Mouse (Mus musculus) forebrain, embryonic 12.5 days (tissue): Measurements from ENCODE around the gene Ppp4r3a. TPM values are rescaled to one million over a fixed set of nuclear protein-coding genes. Genes with fewer than 3 reads are reported as not detected.

Experiments
- ATAC-seq: fragments of 200-750 bp; cut with Nextera tagmentation; 2 replicates; pipeline ENCODE4 v1.8.0; 2017; ENCODE audit warnings: moderate TSS enrichment; ENCODE audit not compliant: low FRiP score
- H3K27ac ChIP-seq: fragments of 300-500 bp; sonication (generic); 2 replicates; pipeline ENCODE4 v1.5.1; 2016; ENCODE audit warnings: mild to moderate bottlenecking
- H3K27me3 ChIP-seq: fragments of 300-500 bp; sonication (generic); 2 replicates; pipeline ENCODE4 v1.6.1; 2016; ENCODE audit warnings: mild to moderate bottlenecking
- H3K36me3 ChIP-seq: fragments of 300-500 bp; sonication (generic); replicated peaks from 2 replicates; pipeline ENCODE4 v1.6.1; 2016; ENCODE audit warnings: mild to moderate bottlenecking
- H3K4me1 ChIP-seq: fragments of 300-500 bp; sonication (generic); 2 replicates; pipeline ENCODE4 v1.6.1; 2016
- H3K4me2 ChIP-seq: fragments of 300-500 bp; sonication (generic); 2 replicates; pipeline ENCODE4 v1.6.1; 2016; ENCODE audit warnings: mild to moderate bottlenecking, moderate library complexity
- H3K4me3 ChIP-seq: fragments of 300-500 bp; sonication (generic); replicated peaks from 2 replicates; pipeline ENCODE4 v1.5.1; 2016; ENCODE audit warnings: mild to moderate bottlenecking
- H3K9ac ChIP-seq: fragments of 300-500 bp; sonication (generic); 2 replicates; pipeline ENCODE4 v1.6.1; 2016; ENCODE audit warnings: mild to moderate bottlenecking
- H3K9me3 ChIP-seq: fragments of 300-500 bp; sonication (generic); 2 replicates; pipeline ENCODE4 v1.6.1; 2016
- WGBS: fragments of 180-500 bp; shearing (Covaris S2); methylation state at CpG from one replicate; pipeline ENCODE4 v1.1.7; 2016; 5-methylcytosine and 5-hydroxymethylcytosine counted together
- microRNA counts: library from miRNA; unstranded; fragments of <30 nt; microRNA quantifications from one replicate; lab custom pipeline; 2017
- microRNA-seq: library from miRNA; unstranded; fragments of <30 nt; microRNA quantifications from one replicate; pipeline ENCODE4, GENCODE M21; 2017
- polyA plus RNA-seq: library from polyadenylated mRNA; unstranded; fragments of >200 nt; fragmentation: Nextera tagmentation; extraction: Ambion mirVana; gene quantifications from 2 replicates; pipeline ENCODE4 v1.2.1, GENCODE M21; 2016

Gene Ppp4r3a
- polyA plus RNA-seq, 1 experiment from 2014 or later = 78.0 TPM

DNA sequence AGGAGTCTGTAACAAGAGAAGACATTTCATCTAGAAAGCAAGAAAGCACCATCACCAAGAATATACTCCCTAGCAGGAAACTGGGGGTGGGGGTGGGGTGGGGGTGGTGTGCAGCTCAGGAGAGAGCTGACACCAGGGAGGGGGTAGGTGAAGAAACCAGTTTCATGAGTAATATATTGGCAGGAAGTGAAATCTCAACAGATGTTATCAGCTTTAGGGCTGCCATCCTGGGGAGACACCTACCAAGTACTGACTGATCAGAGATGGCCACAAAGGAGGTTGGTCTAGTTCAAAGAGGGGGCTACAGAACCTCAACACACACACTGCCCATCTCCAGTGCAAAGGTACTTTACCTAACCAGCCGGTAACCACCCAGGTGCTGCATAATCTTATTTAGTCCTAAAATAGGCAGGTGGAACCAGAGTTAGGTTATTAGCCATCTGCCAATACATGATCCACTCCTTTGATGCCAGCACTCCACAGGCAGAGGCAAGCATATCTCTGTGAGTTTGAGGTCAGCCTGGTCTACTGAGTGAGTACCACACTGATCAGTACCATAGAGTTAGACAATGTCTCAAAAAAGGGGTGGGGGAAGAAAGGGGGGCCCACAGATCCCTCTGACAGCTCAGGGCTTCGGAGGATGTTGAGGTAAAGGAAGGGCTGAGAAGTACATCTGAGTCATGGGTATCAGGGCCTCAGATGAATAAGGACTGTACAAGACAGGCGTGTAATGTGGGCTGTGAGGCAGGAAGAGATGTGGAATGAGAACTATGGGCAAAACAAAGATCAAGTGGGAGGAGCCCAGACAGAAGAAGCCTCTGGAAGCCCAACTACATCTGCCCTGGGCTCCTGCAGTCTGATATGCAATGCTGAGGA, 89.1 kb downstream of the Ppp4r3a start:
- Histone ChIP-seq H3K4me3 (no peak overlapping the region), H3K4me1 (peaks cover 72% of the 10 kb centered on the region), H3K9me3 (no peaks in the 10 kb centered on the region), H3K36me3 (no peaks in the 10 kb centered on the region; the same call in 1 of the 2 replicates), H3K27ac (no peak overlapping the region), H3K27me3 (no peaks in the 10 kb centered on the region), H3K4me2 (no peak overlapping the region), H3K9ac (no peak overlapping the region)
- 87% methylated on average over 3 of the region's 3 CpGs for WGBS
- ATAC-seq = no peak

DNA sequence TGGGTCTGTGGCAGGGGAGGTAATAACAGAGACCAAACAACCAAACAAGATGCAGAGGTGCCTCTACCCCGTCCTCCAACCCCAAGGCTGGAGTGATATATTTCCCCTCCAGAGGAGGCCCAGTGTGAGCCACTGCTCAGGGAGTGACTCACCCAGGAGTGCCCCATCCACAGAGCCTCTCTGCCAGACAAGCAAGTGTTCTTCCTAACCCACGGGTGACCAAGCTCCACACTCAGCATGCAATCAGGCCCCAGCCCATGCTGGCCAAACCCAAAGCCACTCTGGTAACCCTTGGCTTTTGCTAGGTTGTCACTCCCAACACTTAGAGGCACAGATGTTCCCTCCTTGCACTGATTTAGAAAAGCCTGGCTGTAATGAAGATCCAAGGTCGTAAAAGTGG, 90.4 kb downstream of the Ppp4r3a start:
- H3K4me3 ChIP-seq = no peak overlapping the region
- 86% methylated on average over 3 of the region's 3 CpGs for WGBS
- ATAC-seq = no peak

DNA sequence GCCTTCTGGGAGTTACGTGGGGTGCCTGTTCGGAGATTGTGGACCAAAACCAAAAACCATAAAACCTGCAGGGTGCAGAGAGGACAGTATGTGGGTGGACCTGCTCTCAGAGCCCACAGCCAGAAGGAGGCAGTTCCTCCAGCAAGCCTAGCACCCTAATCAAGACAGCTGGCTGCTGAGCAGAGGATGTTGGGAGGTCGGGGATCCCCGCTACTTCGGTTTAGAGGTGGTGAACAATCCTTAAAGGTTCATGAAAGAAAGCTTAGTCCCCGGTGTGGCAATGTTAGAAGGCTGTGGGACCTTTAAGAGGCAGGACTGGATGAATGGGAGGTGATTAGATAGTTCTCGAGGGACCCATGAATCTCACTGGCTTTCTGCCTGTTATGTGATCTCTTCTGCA, 91.0 kb downstream of the Ppp4r3a start:
- Histone ChIP-seq H3K9me3 (no peaks in the 10 kb centered on the region), H3K4me1 (peaks cover 67% of the 10 kb centered on the region), H3K27me3 (no peaks in the 10 kb centered on the region), H3K4me2 (no peak overlapping the region), H3K4me3 (no peak overlapping the region), H3K36me3 (no peaks in the 10 kb centered on the region; the same call in 1 of the 2 replicates), H3K9ac (no peak overlapping the region), H3K27ac (no peak overlapping the region)
- ATAC-seq = no peak
- WGBS = 82% methylated on average over 7 of the region's 7 CpGs

More for the DNA sequence above, 90.4 kb downstream of the Ppp4r3a start:
- H3K4me1 ChIP-seq = peaks cover 72% of the 10 kb centered on the region
- H3K27ac ChIP-seq = no peak overlapping the region
- no peaks in the 10 kb centered on the region for H3K9me3 ChIP-seq
- H3K4me2 ChIP-seq = no peak overlapping the region
- H3K27me3 ChIP-seq = no peaks in the 10 kb centered on the region
- no peaks in the 10 kb centered on the region; the same call in 1 of the 2 replicates for H3K36me3 ChIP-seq
- no peak overlapping the region for H3K9ac ChIP-seq

DNA sequence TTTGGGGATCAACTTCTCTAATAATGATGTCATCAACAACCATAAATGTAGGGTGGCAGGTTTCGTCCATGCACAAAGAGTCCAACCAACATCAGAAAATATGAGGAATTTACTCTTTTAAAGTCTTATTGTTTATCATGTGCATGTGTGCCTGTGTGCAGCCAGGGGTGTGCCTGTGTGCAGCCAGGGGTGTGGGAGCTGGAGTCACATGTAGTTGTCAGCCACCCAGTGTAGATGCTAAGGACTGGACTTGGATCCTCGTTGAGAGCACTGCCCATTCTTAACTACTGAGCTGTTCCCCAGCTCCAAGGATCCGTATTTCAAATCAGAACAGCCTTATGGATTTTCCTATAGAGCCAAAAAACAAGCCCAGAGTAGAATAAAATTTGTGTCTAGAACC, 92.4 kb downstream of the Ppp4r3a start:
- Histone ChIP-seq H3K9me3 (no peaks in the 10 kb centered on the region), H3K4me1 (peaks cover 61% of the 10 kb centered on the region), H3K27ac (peak overlapping the region; percentile 81), H3K4me3 (no peak overlapping the region), H3K4me2 (0 out of 2 replicates have a peak overlapping the region, but pooled peaks have one; percentile 10), H3K27me3 (no peaks in the 10 kb centered on the region), H3K9ac (no peak overlapping the region), H3K36me3 (no peaks in the 10 kb centered on the region; the same call in 1 of the 2 replicates)
- no peak for ATAC-seq
- WGBS = 72% methylated on average over 3 of the region's 3 CpGs

DNA sequence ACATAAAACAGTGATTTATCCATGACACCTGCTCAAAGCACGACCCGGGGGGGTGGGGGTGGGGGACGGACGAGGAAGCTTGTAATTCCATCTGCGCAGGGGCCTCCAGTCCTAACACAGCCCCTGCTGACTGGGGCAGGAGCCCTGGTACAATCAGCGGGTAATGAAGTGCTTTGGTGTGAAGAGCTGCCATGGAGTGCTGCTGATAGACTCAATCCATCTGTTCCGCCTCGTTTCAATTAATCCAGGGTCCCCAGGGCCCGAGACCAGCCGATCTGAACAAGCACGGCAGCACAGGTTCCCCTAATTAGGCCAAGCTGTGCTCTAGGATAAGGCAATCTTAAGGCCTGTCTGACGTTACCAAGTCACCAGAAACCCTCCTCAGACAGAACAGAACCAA, 93.2 kb downstream of the Ppp4r3a start:
- no peaks in the 10 kb centered on the region; the same call in 1 of the 2 replicates for H3K36me3 ChIP-seq
- H3K27me3 ChIP-seq = no peaks in the 10 kb centered on the region
- peak overlapping the region; percentile 81 for H3K27ac ChIP-seq
- no peak overlapping the region for H3K4me3 ChIP-seq
- ATAC-seq = peak; percentile 85
- WGBS = 10% methylated on average over 12 of the region's 12 CpGs
- H3K9me3 ChIP-seq = no peaks in the 10 kb centered on the region
- peaks cover 53% of the 10 kb centered on the region for H3K4me1 ChIP-seq
- H3K4me2 ChIP-seq = peak overlapping the region; percentile 10; the same call in 1 of the 2 replicates
- no peak overlapping the region for H3K9ac ChIP-seq

DNA sequence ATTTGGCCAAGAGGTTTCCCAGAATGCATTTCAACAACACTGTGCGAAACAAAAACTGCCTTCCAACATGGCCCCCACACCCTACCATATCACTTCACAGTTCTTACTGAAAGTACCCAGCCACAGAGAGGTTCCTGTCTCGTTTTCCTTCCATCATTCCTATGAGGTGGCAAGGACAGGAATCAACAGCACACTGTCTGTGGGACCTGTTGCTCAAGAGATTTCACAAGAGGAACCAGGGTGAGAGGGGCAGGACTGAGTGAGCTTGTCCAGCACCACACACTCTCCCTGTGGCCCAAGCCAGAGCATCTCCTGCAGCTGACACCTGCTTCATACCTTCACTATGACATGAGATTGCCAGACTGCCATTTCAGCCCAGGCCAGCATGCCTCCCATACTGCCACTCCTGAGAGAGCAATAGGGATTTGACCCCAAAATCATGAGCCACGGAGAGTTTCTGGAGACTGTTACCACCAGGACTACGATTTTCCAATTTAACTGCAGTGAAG, 93.7 kb downstream of the Ppp4r3a start:
- Histone ChIP-seq H3K4me3 (no peak overlapping the region), H3K27ac (peak overlapping the region; percentile 81), H3K36me3 (no peaks in the 10 kb centered on the region; the same call in 1 of the 2 replicates), H3K9ac (no peak overlapping the region), H3K4me1 (peaks cover 53% of the 10 kb centered on the region), H3K9me3 (no peaks in the 10 kb centered on the region), H3K4me2 (peak overlapping the region; percentile 10; the same call in 1 of the 2 replicates), H3K27me3 (no peaks in the 10 kb centered on the region)
- no peak; the same call in 1 of the 2 replicates for ATAC-seq
- 53% methylated on average over 4 of the region's 4 CpGs for WGBS

MicroRNAs within 50 kb of the gene (microRNA counts, 519-probe panel; counts per million panel counts)
- microRNA mmu-miR-1190 (lab: Ali Mortazavi, UCI) = not detected

Small RNA genes lying within 50 kb of the gene (microRNA-seq; reads per million reads assigned to microRNA genes)
- not detected for gene Mir1190

Other genes starting within 250 kb of the Ppp4r3a start
- gene Gpr68, start 175.5 kb downstream of the Ppp4r3a start, polyA plus RNA-seq = 0.22 and 0.26 TPM in 2 replicates
- gene Ccdc88c, start 54.6 kb downstream of the Ppp4r3a start, polyA plus RNA-seq = 28.8 and 30.4 TPM in 2 replicates